Mouse (Mus musculus) Patski (cell line): ENCODE results near the gene Tdrd3. TPM values are rescaled to one million over a fixed set of nuclear protein-coding genes. Genes with fewer than 3 reads are reported as not detected.
A peak's percentile ranks its signal among the peaks of the same experiment; 100 is the strongest.

Source experiments
- ATAC-seq: fragments of 100-300 bp; one replicate; pipeline ENCODE4 v1.8.0; 2021
- CTCF ChIA-PET: fragments of 350-600 bp; sonication (Branson Sonifier 250); formaldehyde crosslinking; loops from one replicate; lab custom pipeline; 2022; ENCODE audit warnings: inconsistent platforms; lab: Charles Lee
- POLR2A ChIA-PET: fragments of 350-600 bp; sonication (Branson Sonifier 250); formaldehyde crosslinking; loops from one replicate; lab custom pipeline; 2022; ENCODE audit warnings: antibody characterized with exemption, inconsistent platforms; lab: Charles Lee
- DNase-seq: peaks from one replicate; pipeline ENCODE4 v3.0.0-alpha.2; 2011; ENCODE audit warnings: low read depth, low spot score
- H3K27me3 ChIP-seq: fragments of 371-371 bp; one replicate; pipeline ENCODE4 v1.5.1; 2021
- CTCF ChIP-seq: fragments of 100-300 bp; IDR thresholded peaks from one replicate; pipeline ENCODE4 v1.5.1; 2021
- in situ Hi-C: fragments of 300-500 bp; cut with MboI; formaldehyde crosslinking; loops from 3 replicates; pipeline ENCODE4 v1.11.1; 2018; ENCODE audit warnings: low pct_unique_long_range_greater_than_20kb, mixed read lengths
- polyA plus RNA-seq: library from polyadenylated mRNA; unstranded; gene quantifications from one replicate; pipeline ENCODE4 v1.2.3, GENCODE M21; 2021

Gene Tdrd3
- polyA plus RNA-seq, 1 experiment from 2014 or later = 29.4 TPM

DNA sequence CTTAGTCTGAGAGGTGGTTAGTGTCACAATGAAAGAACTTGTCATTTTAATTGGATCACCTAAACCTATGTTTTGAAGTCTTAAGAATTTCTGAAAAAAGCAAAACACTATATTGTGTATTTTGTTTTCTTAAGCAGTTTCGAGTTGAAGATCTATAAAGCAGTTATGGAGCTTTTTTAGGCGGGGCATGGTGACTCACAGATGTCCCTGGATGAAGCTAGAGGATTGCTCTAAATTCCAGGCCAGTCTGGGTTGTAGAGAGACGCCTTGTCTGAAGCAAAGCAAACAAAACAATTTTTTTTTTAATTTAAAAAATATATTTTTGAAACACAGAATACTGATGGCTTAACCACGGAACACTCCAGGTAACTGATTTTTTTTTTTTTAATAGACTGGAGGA lies 4.1 kb downstream of the Tdrd3 start:
- no peak for TF ChIP-seq CTCF
- ChIA-PET CTCF (interaction anchor here (1.0 kb wide), 1 partner anchor 32 kb away, joined by 3 read pairs; no protein-coding TSS in a partner anchor), POLR2A (no interaction called here)
- H3K27me3 ChIP-seq = no peaks in the 10 kb centered on the region
- in situ Hi-C loops = no loop called here
- no peak for ATAC-seq
- no peak for DNase-seq

DNA sequence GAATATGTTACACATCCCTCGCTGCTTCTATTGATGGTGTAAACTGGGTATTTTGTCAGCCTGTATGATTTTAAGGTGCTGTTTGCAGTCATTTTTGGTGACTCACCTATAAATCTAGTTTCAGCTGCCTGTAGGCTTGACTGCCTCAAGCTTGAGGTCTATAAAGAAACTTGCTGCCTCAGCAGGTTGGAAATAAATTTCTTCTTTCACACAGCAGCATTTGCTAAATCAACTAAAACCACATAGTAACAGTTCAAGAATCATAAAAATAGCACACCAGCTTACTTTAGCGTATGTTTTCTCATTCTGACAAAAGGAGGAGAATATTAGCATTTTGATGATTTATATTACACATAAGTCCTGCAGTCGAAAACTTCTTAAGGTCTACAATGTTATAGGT lies 6.0 kb downstream of the Tdrd3 start:
- POLR2A ChIA-PET = no interaction called here
- no peak for TF ChIP-seq CTCF
- DNase-seq (no peak), ATAC-seq (peak; percentile 49)
- in situ Hi-C loops = no loop called here
- no peaks in the 10 kb centered on the region for H3K27me3 ChIP-seq
- CTCF ChIA-PET = interaction anchor here (0.8 kb wide), 1 partner anchor 21 kb away, joined by 3 read pairs; no protein-coding TSS in a partner anchor

DNA sequence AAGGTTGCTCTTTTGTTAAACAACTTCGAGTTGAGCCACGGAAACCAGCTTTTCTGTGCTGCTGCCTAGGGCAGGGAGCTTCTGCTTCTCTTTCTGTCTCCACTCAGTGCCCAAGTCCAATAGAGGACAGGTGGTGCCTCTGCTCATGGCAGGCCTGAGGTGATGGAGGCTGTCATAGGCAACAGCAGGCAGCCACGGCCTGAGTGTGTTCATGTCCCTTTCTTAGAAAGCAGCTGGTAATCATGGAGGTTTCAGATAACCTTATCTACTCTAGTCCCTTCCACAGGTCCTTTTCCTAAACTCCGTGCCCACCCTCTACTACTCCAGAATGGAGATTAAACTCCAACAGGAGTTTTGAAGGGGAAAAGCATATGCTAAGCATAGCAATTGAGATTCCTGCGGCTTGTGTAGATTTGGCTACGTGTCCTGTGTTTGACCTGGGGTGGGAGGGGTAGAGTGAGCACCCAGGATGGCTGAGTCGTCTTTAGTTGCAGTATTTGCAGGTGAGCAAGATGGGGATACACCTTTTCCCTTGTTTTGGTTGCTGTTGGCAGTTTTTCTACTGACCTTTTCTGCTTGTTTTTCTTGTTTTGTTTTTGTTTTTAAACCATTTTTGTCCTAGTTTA lies 10.0 kb downstream of the Tdrd3 start:
- no peak for TF ChIP-seq CTCF
- POLR2A ChIA-PET = interaction anchor here (0.6 kb wide), 1 partner anchor 28 kb away, joined by 3 read pairs; no protein-coding TSS in a partner anchor
- ATAC-seq (no peak), DNase-seq (no peak)
- in situ Hi-C loops = loop anchor here (25.0 kb wide), 1 partner anchor 589 kb away; no protein-coding TSS in a partner anchor
- no peaks in the 10 kb centered on the region for H3K27me3 ChIP-seq
- CTCF ChIA-PET = interaction anchor here (1.0 kb wide), 1 partner anchor 25 kb away, joined by 3 read pairs; no protein-coding TSS in a partner anchor

DNA sequence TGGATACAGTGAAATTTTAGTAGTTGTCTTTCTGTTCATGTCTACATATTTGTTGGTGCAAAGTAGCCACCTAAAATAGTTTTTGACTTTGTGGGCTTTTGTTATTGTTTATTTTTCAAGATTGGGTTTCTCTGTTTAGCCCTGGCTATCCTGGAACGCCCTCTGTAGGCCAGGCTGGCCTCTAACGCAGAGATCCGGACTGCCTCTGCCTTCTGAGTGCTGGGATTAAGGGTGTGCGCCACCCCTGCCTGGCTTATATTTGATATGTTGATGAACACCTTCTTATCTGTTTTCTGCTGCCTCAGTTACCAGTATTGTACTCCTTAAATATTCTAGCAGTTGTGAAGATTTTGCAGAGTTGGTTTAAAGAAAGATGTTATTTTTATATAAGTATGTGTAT lies 10.6 kb downstream of the Tdrd3 start:
- in situ Hi-C loops = loop anchor here (25.0 kb wide), 1 partner anchor 590 kb away; no protein-coding TSS in a partner anchor
- no peak for DNase-seq
- ATAC-seq = no peak
- no peaks in the 10 kb centered on the region for H3K27me3 ChIP-seq
- no peak for TF ChIP-seq CTCF
- ChIA-PET CTCF (no interaction called here), POLR2A (no interaction called here)

DNA sequence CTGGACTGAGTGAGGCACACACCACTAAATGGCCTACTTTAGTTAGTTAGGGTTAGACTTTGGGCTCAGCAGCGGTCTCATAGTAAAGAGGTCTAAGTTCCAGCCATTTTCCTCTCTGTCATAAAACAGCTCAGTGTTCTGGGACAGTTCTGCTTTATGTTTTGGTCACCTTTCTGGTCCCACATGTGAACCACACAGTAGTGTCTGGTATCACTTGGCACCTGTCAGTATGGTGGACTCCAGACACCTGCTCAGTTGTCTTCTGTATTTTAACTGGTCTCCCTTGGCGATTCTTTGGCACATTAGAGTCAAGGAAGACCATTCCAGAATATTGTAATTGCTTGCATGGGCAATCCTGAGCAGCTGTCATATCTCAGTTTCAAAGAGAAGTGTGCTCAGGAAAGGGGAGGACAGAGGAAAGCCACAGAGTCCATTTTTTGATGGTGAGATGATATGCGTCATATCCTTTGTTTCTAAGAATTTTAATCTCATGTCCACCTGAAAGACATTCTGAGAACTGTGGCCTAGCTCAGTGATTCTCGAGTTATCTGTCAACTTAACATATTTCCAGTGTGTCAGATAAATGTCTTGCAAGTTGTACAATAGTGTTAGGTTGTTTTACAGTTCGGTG lies 11.3 kb downstream of the Tdrd3 start:
- in situ Hi-C loops = loop anchor here (25.0 kb wide), 1 partner anchor 590 kb away; no protein-coding TSS in a partner anchor
- POLR2A ChIA-PET = no interaction called here

DNA sequence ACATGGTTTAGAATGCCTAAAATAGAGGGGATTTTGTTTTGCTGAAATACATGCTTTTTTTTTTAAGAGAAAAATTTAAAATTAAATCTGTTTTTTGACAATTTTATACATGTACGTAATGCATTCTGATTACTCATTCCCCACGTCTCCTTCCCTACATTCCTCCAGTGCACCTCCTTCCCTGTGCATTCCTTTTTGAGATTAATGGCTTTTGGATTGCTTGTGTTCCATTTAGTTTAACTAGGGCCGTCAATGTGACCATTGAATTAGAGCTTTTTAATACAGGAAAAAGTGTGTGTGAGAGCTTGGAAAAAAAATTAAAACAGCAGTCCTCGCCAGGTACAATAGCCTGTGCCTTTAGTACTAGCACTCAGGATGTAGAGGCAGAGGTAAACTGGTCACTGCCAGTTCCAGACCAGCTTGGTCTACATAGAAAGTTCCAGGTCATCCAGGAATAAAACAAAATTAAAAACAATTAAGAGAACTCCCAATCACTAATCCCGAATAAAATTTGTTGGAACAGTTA lies 17.0 kb downstream of the Tdrd3 start:
- peak; percentile 84 for ATAC-seq
- CTCF ChIA-PET = interaction anchor here (1.5 kb wide), 1 partner anchor 16 kb away, joined by 3 read pairs; no protein-coding TSS in a partner anchor
- no peaks in the 10 kb centered on the region for H3K27me3 ChIP-seq
- in situ Hi-C loops = loop anchor here (25.0 kb wide), 1 partner anchor 596 kb away; no protein-coding TSS in a partner anchor
- TF ChIP-seq CTCF = no peak
- DNase-seq = no peak
- POLR2A ChIA-PET = interaction anchor here (1.6 kb wide), 1 partner anchor 17 kb away, joined by 3 read pairs; the partner anchor contains the start of gene Tdrd3

More for the DNA sequence above, 11.3 kb downstream of the Tdrd3 start:
- no peak for TF ChIP-seq CTCF
- ATAC-seq (no peak), DNase-seq (no peak)
- no peaks in the 10 kb centered on the region for H3K27me3 ChIP-seq
- CTCF ChIA-PET = no interaction called here

DNA sequence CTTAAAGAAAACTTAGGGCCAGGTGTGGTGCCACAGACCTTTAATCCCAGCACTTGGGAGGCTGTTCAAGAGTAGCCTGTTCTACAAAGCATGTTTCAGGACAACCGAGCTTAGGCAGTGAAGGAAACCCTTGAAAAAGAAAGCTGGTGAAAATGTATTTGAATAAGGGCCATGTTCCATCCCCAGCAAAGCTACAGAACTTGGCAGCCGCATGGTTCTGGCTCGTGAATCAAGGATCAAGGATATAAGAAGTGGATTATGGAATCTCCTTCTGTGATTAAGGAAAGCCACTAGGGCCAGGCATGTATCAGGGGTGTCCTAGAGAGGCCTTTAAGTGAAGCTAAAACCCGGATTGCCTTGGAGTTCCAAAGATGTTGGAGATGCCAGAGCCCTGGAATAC lies 18.9 kb downstream of the Tdrd3 start:
- no peak for ATAC-seq
- POLR2A ChIA-PET = no interaction called here
- in situ Hi-C loops = loop anchor here (25.0 kb wide), 1 partner anchor 598 kb away; no protein-coding TSS in a partner anchor
- TF ChIP-seq CTCF = no peak
- no peaks in the 10 kb centered on the region for H3K27me3 ChIP-seq
- CTCF ChIA-PET = interaction anchor here (1.0 kb wide), 1 partner anchor 8 kb away, joined by 3 read pairs; no protein-coding TSS in a partner anchor
- no peak for DNase-seq

DNA sequence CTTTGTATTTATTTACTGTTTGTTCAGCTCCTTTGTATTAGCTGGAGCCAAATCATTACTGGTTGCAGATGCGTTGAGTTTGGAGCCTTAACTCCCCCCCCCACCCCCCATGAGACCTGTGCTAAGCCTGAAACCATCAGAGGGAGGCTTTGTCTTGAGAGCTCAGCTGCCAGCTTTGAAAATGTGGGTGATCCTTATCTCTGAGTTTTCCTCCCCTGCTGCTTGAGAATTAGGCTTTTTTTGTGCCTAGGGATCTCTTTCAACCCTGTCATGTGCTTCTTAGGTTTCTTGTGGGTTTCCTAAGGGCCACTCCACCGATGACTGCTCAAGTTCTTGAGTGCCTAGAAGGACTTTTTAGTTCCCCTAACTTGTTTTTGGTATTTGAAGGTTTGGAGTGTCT lies 23.3 kb downstream of the Tdrd3 start:
- no peak for DNase-seq
- no peaks in the 10 kb centered on the region for H3K27me3 ChIP-seq
- POLR2A ChIA-PET = no interaction called here
- TF ChIP-seq CTCF = no peak
- CTCF ChIA-PET = interaction anchor here (1.7 kb wide), 1 partner anchor 11 kb away, joined by 5 read pairs; no protein-coding TSS in a partner anchor
- in situ Hi-C loops = loop anchor here (25.0 kb wide), 1 partner anchor 602 kb away; no protein-coding TSS in a partner anchor
- no peak for ATAC-seq

DNA sequence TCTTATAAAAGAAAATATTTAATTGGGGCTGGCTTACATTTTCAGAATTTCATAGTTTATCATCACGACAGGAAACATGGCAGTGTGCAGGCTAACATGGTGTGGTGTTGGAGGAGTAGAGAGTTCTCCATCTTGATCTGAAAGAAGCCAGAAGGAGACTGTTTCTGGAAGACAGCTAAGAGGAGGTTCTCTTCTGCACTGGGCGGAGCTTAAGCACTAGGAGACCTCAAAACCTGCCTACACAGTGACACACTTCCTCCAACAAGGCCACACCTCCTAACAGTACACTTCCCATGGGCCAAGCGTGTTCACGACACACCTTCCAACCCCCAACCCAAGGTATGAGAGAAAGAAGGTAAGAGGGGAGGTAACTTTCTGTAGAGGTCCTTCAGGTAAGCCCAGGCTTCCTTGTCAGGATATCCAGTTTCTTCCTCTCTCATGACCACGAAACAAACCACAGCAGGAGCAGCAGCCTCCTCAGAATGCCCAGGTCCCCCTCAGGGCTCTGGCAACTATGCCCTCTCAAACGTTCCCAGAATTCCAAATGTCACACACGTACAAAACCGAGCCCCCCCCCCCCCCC lies 30.0 kb downstream of the Tdrd3 start:
- DNase-seq = no peak
- ChIA-PET POLR2A (no interaction called here), CTCF (no interaction called here)
- no peak for ATAC-seq
- in situ Hi-C loops = loop anchor here (25.0 kb wide), 1 partner anchor 609 kb away; no protein-coding TSS in a partner anchor
- H3K27me3 ChIP-seq = no peaks in the 10 kb centered on the region
- no peak for TF ChIP-seq CTCF
